Mouse (Mus musculus) c-Kit-positive CD71-positive TER-119-positive erythroid progenitor cells, embryonic 14.5 days (primary cell): ENCODE data around the gene Phc2.

Source experiments
- DNase-seq: peaks from one replicate; pipeline ENCODE4 v3.0.0-alpha.2; 2013; ENCODE audit warnings: low spot score

The Phc2 gene

DNA sequence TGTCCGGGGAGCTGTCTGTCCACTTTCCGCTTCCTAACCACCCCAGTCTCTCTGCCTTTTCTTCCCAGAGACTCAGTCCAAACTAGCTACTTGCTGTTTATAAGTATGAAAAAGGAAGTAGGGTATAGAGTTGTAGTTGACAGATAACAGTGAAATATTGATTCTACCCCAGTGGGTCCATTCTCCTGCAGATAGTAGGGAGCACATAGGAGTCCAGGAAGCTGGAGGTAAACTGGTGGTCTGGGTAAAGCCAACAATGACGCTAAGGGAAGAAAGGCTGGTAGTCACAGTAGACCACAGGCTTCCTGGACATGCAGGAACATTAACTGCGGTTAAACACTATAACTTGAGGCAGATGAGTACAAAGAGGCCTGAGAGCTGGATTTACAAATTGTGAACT lies 36.7 kb downstream of the Phc2 start:
- DNase-seq = no peak

DNA sequence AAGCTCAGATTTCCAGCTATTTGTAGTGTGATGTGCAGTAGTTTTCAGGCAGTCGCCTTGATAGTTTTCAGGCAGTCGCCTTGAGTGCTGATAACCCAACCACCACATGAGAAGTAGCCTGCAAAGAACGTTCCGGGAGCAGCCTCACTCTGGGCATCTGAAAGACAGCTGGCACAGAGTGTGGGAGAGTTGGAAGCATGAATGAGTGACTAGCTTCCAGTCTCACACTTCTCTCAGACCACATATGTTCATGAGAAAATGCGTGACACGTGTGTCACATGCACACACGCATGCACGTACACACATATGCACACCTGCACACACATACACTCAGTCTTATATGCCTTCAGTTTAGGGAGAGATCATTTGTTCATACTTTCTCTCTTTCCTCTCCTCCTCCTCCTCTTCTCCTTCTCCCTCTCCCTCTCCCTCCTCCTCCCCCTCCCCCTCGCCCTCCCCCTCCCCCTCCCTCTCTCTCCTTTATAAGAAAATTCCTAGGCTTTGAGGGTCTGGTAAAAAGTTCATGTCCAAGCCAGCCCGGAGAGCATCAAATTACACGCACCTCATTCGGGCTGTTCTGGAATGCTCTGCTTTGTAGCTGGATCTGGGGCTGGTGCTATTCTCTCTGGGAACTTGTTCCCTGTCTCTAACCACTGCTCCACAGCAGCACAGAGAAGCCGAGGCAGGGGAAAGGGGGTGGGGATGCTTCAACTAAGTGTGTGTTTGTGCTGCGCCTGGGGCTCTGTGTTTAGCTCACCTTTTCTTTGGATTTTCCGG lies 37.8 kb downstream of the Phc2 start:
- DNase-seq = no peak

DNA sequence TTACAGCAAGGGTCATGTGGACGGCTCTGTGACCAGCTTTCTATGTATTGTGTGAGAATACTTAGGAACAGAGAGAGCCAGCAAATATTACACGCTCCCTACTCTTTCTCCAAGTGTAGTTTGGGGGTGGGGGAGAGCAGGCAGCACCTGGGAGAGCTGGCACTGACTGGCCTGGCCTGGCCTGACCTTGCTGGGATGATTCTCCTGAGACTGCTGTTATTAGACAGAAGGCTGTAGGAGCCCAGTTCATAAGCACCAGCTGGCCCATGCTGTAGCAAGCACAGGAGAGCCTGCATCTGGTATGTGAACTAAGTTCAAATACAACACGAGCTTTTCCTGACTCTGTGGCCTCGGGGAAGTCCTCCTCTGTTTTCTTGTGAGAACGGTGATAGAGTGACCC lies 38.7 kb downstream of the Phc2 start:
- DNase-seq = no peak

DNA sequence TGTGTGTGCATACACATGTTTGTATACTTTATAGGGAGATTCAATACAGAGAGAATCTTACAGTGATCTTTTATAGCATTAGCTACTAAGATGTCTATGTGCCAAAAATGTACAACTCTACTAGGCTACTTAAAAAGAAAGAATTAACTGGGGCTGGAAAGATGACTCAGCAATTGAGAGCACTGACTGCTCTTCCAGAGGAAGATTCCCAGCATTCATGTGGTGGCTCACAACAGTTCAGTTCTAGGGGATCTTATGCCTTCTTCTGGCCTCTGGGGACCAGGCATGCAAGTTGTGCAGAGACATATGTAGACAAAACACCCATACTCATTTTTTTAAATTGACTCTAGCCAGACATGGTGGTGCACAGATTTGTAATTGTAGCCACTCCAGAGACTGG lies 39.8 kb downstream of the Phc2 start:
- no peak for DNase-seq

DNA sequence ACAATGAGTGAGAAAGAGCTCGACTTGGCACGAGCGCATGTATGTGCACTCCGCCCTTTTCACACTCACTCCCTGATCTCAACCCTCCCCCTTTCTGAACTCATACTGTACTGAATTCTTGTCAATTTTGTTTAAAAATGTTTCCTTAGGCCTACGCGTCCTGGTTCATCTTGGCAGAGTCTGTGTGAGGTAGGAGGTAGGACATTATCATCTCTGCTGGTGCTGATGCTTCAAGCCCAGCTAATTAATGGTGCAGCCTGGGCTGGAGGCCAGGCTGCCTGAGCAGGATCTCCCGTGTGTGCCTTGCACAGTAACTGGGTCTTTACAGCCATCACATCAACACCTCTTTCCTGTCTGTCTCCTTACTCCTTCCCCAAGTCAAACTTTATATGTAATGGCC lies 40.6 kb downstream of the Phc2 start:
- no peak for DNase-seq

DNA sequence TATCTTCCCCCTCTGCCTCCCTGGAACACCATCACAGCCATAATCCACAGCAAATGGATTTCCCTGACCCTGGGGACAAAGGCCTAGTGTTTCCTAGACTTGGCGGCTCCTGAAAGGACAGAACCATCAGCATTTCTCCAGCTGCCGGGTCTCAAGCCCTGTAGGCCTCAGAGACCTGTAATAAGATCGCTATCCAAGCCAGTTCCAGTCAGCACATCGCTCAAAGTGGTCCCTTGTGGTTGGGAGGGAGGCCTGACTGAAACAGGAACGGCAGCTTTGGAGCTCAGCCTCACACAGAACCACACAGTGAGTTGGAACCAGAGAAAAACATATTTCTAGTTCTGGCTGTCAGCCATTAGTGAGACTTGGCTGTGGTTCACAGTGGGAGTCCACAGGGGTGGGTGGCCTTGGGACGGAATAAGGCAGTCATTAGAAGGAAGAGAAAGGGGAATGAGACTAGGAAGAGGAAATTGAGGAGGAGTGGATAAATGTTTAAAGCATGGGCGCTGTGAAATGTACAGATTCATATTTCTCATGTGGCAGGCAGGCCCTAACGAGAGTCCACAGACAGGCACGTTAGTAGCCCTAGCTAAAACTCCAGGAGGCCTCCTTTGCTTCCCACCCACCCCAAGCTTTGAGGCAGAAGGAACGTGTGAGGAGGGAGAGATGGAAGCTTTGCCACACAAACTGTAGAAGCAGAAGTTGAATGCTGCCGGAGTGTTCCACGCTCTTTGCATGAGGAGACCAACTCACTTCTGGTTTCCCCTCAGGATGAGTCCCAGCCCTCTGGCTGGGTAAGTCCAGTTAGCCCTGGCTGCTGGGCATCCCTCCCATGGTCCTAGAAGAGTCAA lies 43.7 kb downstream of the Phc2 start:
- DNase-seq = no peak

DNA sequence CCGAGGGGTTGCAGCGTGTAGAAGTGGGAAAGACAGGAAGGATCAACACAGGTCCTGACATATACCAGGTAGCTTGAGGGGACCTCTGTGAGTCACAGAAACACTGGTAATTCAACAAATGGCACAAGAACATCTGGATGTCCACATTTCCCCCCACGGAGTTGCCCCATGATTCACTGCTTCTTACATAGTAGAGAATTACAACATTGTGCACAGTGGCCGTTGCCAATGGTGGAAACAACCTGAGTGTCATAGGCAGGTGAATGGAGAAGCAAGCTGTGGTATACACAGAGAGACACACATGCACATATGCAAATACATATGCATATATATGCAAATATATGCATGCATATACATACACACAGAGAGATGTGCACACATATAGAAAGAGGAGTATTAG lies 45.4 kb downstream of the Phc2 start:
- DNase-seq = no peak

DNA sequence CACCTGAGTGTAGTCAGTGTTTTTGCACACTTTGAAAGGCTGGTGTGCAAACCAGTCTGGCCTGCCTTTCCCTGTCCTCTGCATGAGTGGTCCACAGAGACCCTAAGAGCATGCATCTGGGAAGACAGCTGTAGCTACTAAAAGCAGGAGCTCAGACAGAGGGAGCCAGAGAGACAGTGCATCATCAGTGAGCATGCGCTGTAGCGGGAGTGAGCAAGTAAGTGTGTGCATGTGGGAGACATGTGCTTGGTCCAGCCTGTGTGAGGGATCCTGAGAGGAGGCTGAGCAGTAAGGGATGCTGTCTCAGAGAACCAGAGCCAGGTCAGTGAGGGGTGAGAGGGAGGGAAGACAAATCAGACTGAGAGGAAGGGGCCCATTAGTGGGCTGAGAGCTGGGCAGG lies 46.0 kb downstream of the Phc2 start:
- DNase-seq = no peak

DNA sequence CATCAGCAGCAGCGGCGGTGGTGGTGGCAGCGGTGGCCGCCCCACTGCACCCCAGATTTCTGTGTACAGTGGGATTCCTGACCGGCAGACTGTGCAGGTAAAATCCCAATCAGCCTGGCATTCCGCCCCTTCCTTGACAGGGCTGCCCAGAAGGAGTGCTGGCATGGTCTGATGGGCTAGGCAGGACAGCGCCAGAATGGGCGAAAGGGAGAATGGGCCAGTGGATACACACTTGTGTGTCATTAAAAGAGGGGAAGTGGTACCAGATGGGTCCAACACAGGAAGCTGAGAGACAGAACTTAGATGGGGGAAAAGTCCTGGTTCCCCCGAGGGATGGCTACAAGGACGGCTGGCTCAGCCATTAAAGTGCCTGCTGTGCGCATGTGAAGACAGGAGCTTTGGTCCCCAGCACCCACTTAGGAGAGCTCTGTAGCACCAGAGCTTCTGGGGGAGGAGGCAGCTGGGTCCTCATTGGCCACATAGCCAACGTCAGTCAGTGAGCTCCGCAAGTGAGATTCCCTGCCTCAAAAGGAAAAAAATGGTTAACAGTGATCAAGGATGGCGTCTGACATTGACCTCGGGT lies 50.7 kb downstream of the Phc2 start:
- no peak for DNase-seq

DNA sequence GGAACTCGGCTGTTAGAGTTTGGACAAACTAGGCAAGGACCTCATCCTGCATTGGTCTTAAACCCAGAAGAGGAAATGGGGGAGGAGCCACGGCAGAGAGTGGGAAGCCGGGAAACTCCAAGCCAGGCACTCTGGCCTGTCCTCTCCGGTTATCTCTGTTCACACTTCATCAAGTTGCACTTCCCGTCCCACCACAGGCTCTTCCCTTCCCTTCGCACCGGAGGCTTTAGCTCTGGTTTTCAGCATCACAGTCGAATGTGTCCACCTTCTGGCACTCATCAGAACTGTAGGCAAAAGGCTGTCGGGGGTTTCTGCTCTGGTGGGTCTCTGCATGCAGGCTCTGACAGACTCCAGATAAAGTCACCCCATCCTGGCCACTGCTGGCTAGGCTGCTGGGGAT lies 52.1 kb downstream of the Phc2 start:
- no peak for DNase-seq

DNA sequence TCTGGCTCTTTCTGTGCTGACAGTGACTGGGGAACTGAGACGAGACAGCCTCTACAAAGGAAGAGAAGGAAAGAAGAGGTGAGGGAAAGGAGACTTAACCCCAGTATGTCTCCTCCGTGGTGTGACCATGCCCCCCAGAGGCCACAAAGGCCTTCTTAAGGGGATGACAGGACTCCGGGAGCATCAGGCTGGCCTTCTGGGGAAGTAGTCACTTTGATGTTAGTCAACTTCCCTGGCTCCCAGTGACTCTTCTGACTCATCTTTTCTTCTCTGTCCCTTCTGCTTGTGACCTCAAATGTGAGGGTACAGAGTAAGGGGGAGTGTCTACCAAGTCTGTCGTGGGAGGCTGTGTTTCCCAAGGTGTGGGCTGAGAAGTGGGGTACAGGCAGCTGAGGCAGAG lies 52.9 kb downstream of the Phc2 start:
- no peak for DNase-seq

DNA sequence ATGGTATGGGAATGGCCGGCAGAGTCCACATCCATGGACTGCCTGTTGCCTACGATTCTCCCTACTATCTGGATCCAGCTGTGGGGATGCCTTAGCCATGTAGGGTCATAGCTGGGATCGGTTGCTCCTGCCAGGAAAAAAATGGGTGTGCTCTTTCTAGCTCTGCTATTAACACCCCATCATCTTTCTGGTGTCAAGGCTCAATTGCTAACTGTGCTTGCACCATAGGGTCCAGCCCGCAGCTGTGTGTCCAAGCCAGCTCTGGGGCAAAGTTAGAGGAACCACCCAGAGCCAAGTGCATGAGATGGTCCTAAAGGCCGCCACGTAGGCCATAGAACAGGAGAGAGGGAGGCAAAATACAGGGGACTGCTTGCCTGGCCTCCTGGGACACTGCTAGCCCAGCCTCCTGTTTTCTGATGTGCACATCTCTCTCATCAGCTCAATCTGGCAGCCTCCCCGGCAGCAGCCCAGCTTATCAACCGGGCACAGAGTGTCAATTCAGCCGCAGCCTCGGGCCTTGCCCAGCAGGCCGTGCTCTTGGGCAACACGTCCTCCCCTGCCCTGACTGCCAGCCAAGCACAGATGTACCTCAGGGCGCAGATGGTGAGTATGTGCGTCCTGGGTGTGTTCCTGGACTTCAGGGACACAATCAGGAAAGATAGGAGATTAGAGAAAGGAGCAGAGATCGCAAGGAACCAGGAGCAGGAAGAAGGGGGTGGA lies 54.7 kb downstream of the Phc2 start:
- peak; percentile 42 for DNase-seq

DNA sequence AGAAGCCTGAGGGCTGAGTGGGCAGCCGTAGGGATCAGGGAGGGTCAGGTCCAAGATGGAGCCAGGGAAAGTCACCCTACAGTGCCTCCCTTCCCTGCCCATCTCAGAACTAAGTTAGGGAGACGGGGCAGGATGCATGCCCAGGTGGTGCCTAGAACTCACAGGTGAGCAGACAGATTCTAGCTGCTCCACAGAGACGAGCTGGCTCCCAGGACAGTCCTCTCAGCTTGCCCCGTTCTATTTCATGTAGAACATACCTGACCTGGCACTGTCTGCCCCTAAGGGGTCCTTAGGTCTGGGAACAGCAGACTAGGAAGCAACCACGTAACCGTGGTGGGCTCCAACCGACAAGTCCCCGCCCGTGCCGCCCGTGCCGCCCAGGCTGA lies 55.3 kb downstream of the Phc2 start:
- DNase-seq = no peak

DNA sequence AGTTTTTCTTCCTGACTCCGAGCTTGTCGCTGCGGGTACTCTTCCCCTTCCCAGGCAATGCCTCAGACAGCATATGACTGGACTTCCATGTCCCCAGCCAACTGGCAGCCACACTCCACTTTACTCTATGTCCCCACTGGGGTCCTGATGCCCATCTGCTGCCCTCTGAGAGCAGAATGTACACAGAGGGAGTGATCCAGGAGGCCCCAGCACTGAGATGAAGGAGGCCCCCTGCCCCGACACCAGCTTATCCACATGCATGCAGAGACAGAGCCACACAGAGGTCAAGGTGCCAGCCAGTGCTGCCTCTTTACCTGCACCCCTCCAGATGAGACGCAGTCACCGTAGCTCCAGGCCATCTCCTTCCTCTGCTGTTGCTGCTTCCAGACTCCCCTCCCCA lies 55.8 kb downstream of the Phc2 start:
- DNase-seq = no peak

DNA sequence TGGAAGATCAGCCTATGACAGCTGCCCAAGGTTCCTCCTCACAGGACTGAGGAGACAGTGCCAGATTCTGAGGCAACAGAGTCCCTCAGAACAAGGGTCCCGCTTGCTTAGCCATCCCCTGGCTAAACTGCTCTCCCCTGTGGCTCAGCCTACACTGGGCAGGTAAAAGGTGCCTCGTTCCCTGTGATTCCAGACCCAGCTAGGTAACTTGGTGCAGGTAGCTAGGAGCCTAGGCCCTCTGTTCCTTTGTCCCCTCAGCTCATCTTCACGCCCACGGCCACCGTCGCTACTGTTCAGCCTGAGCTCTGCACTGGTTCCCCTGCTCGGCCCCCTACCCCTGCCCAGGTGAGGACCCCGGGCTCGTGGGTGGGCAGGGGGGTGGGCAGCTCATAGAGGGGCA lies 56.3 kb downstream of the Phc2 start:
- DNase-seq = no peak

DNA sequence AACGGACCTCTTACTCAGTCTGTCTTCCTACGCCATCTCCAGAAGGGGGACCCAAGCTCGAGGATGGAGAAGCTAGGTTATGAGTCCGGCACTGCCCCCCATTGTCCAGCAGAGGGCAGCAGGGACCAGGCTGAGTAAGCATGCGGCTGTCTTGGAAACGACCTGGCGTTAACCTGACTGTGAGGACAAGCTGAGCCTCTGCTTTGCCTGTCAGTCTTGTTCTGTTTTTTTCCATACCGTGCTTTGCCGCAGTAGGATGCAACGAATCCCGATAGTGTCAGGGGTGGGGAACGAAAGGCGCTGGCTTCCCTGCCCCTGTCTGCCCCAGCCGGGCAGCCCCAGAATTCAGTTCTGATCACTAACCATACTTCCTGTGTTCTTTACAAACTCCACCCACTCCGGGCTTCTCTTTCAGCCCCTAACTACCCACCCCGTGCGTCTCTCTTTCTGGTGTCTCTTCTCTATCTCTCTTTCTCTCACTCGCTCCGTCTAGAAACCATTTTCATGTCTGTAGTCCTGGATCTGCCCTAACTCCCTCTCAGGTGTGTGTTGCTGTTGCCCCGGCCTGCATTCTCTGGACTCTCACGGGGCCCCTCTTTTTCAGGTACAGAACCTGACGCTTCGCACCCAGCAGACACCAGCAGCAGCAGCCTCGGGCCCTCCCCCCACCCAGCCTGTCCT lies 57.1 kb downstream of the Phc2 start:
- DNase-seq = peak; percentile 91

DNA sequence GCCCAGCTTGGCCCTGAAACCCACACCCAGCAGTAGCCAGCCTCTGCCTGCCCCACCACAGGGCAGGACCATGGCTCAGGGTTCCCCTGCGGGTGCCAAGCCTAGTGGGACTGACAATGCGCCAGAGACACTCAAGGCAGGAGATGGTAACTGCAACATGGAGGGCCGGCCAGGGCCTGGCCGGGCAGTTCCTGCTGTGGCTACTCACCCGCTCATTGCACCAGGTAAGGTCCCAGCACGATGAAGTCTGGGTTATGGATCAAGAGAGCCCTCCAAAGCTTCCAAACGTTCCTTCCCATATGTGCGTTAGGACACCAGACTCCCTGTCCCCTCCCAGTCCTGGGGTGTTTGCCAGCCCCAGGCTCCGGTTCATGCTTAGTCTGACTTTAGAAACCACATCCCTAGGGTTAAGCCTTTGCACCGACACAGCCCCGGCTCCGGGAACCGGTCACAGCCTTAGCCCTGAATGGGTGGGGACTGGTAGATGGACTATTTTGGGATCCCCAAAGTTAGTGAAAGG lies 57.7 kb downstream of the Phc2 start:
- no peak for DNase-seq

DNA sequence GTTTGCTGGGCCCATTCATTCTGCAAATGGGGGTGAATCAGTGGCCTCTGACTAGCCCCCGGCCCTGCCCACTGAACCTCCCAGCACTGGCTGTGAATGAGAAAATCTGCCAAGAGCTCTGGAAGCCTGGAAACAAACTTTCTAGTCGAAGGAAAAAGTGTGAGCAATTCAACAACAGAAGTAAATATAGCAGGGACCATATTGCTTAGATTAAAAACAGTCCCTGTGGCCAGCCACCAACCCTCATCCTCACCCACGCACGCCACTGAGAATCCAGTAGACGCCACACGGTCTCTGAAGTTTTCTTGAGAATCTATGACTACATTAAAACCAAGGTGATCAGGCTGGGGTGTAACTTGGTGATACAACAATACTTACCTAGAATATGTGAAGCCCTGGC lies 58.4 kb downstream of the Phc2 start:
- no peak for DNase-seq

DNA sequence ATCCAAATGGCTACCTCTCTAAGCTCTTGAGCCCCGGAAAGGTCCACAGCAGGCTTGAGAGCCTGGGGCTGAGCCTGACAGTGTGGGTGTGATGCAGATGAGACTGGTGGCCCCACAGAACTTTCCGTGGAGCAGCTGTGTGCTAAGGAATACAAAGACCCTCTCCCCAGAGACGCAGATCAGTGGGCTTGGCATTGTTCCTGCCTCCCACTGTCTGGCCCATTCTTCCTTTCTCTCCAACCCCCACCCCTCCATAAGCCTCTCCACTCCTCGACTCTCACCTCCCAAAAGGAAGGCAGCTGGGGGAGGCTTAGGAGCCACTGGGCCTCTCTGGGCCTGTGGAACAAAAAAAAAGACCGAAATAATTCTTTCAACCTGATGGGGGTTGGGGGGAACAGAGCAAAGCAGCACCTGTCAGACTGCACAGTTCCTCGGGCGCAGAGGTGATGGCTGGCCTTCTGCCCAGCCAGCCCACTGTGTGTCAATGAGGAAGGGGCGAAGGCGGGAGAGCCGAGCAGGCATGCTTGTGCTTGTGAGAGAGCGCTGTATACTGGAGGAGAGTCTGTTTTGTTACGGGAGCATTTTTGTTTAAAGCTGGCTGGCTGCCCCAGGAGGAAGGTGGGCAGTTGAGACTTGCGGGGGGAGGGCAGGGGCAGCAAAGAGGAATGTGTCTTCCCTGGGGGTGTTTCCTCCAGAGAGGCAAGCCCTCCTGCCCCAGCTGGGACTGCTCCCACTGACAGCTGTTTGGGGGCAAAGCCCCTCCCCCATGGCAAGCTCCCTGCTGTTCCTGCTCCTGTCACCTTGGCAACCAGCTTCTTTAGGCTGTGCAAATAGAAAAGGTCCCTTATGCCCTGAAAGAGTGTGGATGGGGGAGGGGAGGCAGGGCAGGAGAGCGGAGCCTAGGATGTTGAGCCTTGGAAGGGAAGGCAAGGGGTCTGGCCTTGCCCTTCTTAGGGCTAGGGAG lies 61.0 kb downstream of the Phc2 start:
- no peak for DNase-seq

DNA sequence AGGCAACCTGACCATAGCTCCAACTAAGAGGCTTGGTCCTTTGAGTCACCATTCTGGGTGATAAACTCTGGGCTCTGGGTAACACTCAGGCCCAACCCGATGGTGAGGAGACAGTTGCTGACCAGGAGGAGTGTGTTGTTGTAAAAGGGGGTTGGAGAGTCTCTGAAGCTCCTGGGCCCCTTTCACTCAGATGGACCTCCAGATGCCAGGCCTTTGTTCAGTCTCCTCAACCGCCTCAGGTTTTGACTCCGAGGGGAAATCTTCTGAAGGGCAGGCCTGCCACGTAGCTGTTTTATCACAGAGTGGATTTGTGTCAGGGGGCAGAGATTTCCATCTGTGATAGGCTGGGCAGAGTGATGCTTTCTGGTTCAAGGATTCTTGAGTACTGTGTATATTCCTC lies 61.8 kb downstream of the Phc2 start:
- no peak for DNase-seq

DNA sequence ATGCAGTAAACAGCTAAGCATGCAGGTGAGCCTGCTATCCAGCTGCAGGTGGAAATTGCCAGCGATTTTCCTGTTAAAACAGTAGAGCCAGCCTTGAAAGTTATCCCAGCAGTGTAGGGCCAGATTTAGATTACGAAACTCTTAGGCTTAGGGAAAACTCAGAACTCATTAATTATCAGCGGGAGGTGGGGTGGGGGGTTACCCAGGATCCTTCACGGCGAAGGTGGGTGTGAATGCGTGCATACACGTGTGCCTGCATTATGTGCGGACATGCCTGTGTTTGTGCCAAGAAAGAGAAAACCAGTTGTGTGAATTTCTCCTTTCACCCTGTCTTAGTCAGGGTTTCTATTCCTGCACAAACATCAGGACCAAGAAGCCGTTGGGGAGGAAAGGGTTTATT lies 62.2 kb downstream of the Phc2 start:
- no peak for DNase-seq
